Mouse (Mus musculus) lung, adult 18-20 months (tissue): ENCODE data around the gene Slc24a2.

Source experiments
- DNase-seq, 2 experiments: peaks; one replicate each; pipeline ENCODE4 v3.0.0; 2022; ENCODE audit warnings: mixed read lengths in 2 of 2

Slc24a2 gene

GRCm38 (mm10) chr4:87229960-87230551 is at the start of gene Slc24a2:
Slc24a2 (minus strand) TSS chr4:87230477.
- no peak for DNase-seq

GRCm38 (mm10) chr4:87274825-87275224 is 44.5 kb upstream of the Slc24a2 start:
- DNase-seq: no peak

GRCm38 (mm10) chr4:87274276-87274675 is 44.0 kb upstream of the Slc24a2 start:
- DNase-seq: no peak

GRCm38 (mm10) chr4:87273476-87273875 is 43.2 kb upstream of the Slc24a2 start:
- no peak for DNase-seq

GRCm38 (mm10) chr4:87229224-87229959 is 885 bp downstream of the Slc24a2 start:
- DNase-seq: no peak

GRCm38 (mm10) chr4:87221586-87221985 is 8.7 kb downstream of the Slc24a2 start:
- no peak for DNase-seq

- no peak for DNase-seq
Observed at GRCm38 (mm10) chr4:87218196-87218595, 12.1 kb downstream of the Slc24a2 start.

- DNase-seq: no peak
Observed at GRCm38 (mm10) chr4:87211344-87211978, 18.8 kb downstream of the Slc24a2 start.

- no peak for DNase-seq
Observed at GRCm38 (mm10) chr4:87210533-87210932, 19.7 kb downstream of the Slc24a2 start.

- no peak for DNase-seq
Observed at GRCm38 (mm10) chr4:87202081-87202480, 28.2 kb downstream of the Slc24a2 start.

- no peak for DNase-seq
Observed at GRCm38 (mm10) chr4:87201229-87201628, 29.0 kb downstream of the Slc24a2 start.

- no peak for DNase-seq
Observed at GRCm38 (mm10) chr4:87184147-87184930, 45.9 kb downstream of the Slc24a2 start.

GRCm38 (mm10) chr4:87177116-87177515 is 53.2 kb downstream of the Slc24a2 start:
- DNase-seq: no peak

- no peak for DNase-seq
Observed at GRCm38 (mm10) chr4:87163945-87164344, 66.3 kb downstream of the Slc24a2 start.

- no peak for DNase-seq
Observed at GRCm38 (mm10) chr4:87158053-87158452, 72.2 kb downstream of the Slc24a2 start.

- DNase-seq: no peak
Observed at GRCm38 (mm10) chr4:87151990-87152389, 78.3 kb downstream of the Slc24a2 start.

GRCm38 (mm10) chr4:87149584-87149983 is 80.7 kb downstream of the Slc24a2 start:
- DNase-seq: no peak

- DNase-seq: no peak
Observed at GRCm38 (mm10) chr4:87141590-87142365, 88.5 kb downstream of the Slc24a2 start.

GRCm38 (mm10) chr4:87140901-87141300 is 89.4 kb downstream of the Slc24a2 start:
- DNase-seq: no peak

GRCm38 (mm10) chr4:87132525-87132924 is 97.8 kb downstream of the Slc24a2 start:
- no peak for DNase-seq

GRCm38 (mm10) chr4:87126756-87127155 is 103.5 kb downstream of the Slc24a2 start:
- no peak for DNase-seq

GRCm38 (mm10) chr4:87119758-87120157 is 110.5 kb downstream of the Slc24a2 start:
- DNase-seq: no peak
